Mouse (Mus musculus): ENCODE results near the gene Fmnl3. TPM values are rescaled to one million over a fixed set of nuclear protein-coding genes. Genes with fewer than 3 reads are reported as not detected.
A peak's percentile ranks its signal among the peaks of the same experiment; 100 is the strongest.
"Not testable (repeated sequence)": the region's sequence is repeated elsewhere in the genome, so short reads cannot be mapped to it uniquely, and the experiment has no call there.

Fmnl3 gene
- polyA plus RNA-seq, 1 experiment from 2014 or later, result 10.9 TPM

- Histone ChIP-seq H3K27ac (replicated peaks) (no peak overlapping the region), H3K4me1 (peaks cover 39% of the 10 kb centered on the region), H3K4me3 (no peak overlapping the region), H3K36me3 (peaks cover 26% of the 10 kb centered on the region), H3K9me3 (replicated peaks) (no peaks in the 10 kb centered on the region), H3K27me3 (ENCODE audit: low read depth, poor library complexity, severe bottlenecking) (no peaks in the 10 kb centered on the region)
- DNase-seq (ENCODE audit: low spot score), result no peak
- 91% methylated on average over 2 of the region's 2 CpGs for WGBS
Measured at GRCm38 (mm10) chr15:99397622-99398021, 27.3 kb upstream of the Fmnl3 start.

GRCm38 (mm10) chr15:99396875-99397274 is 26.6 kb upstream of the Fmnl3 start:
- no peaks in the 10 kb centered on the region for H3K9me3 ChIP-seq (replicated peaks)
- 85% methylated on average over 4 of the region's 4 CpGs for WGBS
- no peak overlapping the region for H3K27ac ChIP-seq (replicated peaks)
- peaks cover 19% of the 10 kb centered on the region for H3K36me3 ChIP-seq
- peaks cover 46% of the 10 kb centered on the region for H3K4me1 ChIP-seq
- H3K4me3 ChIP-seq, result no peak overlapping the region
- H3K27me3 ChIP-seq (ENCODE audit: low read depth, poor library complexity, severe bottlenecking), result no peaks in the 10 kb centered on the region
- DNase-seq (ENCODE audit: low spot score), result no peak

GRCm38 (mm10) chr15:99396462-99396861 is 26.2 kb upstream of the Fmnl3 start:
- no peak overlapping the region for H3K27ac ChIP-seq (replicated peaks)
- no peak overlapping the region for H3K4me3 ChIP-seq
- H3K4me1 ChIP-seq, result peaks cover 49% of the 10 kb centered on the region
- no peaks in the 10 kb centered on the region for H3K27me3 ChIP-seq (ENCODE audit: low read depth, poor library complexity, severe bottlenecking)
- WGBS, result 91% methylated on average over 1 of the region's 1 CpGs
- DNase-seq (ENCODE audit: low spot score), result no peak
- no peaks in the 10 kb centered on the region for H3K9me3 ChIP-seq (replicated peaks)
- H3K36me3 ChIP-seq, result peaks cover 15% of the 10 kb centered on the region

DNA sequence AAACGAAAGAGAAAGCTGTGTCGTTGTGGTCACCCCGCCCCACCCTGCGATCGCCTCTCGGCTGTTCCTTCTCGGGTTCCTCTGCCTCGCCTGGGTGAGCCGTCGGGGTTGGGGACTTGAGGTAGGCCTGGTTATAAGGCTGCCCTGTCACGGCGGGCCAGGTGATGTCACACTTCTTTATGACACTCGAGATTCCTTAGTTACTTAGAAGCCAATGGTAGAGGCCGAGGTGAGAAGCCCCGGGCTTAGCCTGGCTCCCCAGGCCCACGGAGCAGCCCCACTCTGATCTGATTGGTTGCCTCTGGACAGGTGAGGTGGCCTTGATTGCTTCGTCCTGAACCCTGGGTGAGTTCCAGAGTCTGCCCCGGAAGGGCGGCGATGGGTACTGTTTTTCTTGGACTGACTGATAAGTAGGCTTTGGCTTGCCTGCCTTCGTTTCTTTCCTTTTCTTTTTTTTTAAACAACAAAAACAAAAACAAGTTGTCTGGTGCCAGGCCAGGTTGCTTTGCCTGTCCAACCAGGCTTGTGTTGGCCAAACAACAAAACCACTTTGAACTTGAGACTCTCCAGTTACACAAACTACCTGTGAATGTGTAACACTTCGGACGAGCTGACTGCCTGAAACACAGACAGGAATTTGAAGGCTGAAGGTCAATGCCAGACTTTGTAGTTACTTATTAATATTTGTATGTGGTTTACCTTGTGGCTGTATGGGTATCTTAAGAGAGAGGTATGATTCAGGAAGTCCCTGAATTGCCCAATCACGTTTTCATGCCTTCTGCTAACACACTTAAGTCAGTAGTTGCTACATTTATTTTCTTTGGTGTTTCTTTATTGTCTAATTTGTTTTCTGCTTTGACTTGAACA is 23.3 kb upstream of the Fmnl3 start:
- Histone ChIP-seq H3K4me3 (peak overlapping the region; percentile 91), H3K27ac (replicated peaks) (peak overlapping the region; percentile 95), H3K27me3 (ENCODE audit: low read depth, poor library complexity, severe bottlenecking) (no peaks in the 10 kb centered on the region), H3K36me3 (no peaks in the 10 kb centered on the region), H3K4me1 (peaks cover 49% of the 10 kb centered on the region), H3K9me3 (replicated peaks) (no peaks in the 10 kb centered on the region)
- 16% methylated on average over 24 of the region's 24 CpGs for WGBS
- no peak for DNase-seq (ENCODE audit: low spot score)

DNA sequence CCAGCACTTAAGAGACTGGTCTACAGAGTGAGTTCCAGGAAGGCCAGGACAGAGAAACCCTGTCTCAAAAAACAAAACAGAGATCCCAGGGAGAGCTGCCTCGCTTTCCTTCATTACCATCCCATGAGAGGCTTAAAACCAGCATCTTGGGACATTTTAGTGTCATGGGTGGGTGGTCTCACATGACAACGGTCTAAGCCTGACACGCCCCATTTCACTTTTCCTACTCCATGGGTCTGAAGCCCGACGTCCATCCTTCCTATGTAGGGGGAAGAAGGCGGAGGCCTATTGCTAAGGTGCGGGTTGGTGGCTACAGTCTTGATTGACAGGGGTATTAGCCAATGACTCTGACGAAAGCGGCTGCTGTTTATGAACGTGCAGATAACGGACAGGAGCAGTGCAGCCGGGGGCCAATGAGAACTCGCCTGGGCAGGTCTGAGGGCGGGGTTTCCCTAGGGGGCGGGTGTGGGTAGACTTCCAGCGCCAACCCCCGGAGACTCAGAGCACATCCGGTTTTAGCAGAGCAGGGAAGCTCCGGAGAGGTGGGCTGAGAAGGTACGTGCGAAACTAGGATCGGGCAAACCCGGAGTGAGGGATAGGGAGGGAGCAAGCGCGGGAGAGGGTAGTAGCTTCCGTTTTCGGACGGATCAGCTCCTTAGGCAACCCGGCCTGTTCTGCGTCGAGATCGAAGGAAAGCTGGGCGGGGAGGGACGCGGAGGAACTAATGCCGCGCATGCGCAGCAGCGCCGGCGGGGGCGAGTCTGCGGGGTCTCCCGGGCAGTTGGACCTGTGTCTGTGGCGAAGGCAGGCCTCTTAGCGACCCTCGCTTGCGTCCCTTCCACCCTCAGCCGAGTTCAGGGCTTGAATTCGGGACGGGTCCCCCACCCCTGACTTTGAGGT is 22.5 kb upstream of the Fmnl3 start, which contains the start of gene Tmbim6:
Tmbim6 (plus strand) TSS at position 397 of the 900 bp plus-strand sequence.
- peak within 1 kb of the TSS; percentile 91 for H3K4me3 ChIP-seq
- WGBS, result under 1% methylated on average over 51 of the region's 51 CpGs

DNA sequence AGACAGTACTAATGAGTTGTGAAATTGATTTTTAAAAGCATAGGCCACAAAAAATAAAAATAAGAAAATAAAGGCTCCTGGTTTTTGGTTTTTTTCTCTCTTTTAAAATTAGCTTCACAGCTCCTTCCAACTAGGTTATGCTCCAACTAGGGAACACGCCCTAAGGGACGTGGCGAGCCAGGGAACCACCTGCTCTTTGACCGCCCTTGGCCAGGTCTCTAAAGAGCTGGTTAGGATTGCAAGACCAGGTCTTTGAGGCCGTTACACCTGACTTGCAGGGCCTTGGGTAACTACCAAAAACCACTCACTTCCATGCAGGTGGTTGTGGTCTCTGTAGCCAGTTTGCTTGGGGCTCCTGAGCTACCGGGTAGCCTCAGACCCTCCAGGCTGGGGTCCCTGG is 21.7 kb upstream of the Fmnl3 start:
- no peak for DNase-seq (ENCODE audit: low spot score)
- 84% methylated on average over 6 of the region's 6 CpGs for WGBS
- peak overlapping the region; percentile 95 for H3K27ac ChIP-seq (replicated peaks)

More for the DNA sequence above, 22.5 kb upstream of the Fmnl3 start, which contains the start of gene Tmbim6:
- Histone ChIP-seq H3K36me3 (no peaks in the 10 kb centered on the region), H3K4me1 (peaks cover 49% of the 10 kb centered on the region), H3K9me3 (replicated peaks) (no peaks in the 10 kb centered on the region), H3K27me3 (ENCODE audit: low read depth, poor library complexity, severe bottlenecking) (no peaks in the 10 kb centered on the region), H3K27ac (replicated peaks) (peak within 1 kb of the TSS; percentile 95)
- peak; percentile 99 for DNase-seq (ENCODE audit: low spot score)

DNA sequence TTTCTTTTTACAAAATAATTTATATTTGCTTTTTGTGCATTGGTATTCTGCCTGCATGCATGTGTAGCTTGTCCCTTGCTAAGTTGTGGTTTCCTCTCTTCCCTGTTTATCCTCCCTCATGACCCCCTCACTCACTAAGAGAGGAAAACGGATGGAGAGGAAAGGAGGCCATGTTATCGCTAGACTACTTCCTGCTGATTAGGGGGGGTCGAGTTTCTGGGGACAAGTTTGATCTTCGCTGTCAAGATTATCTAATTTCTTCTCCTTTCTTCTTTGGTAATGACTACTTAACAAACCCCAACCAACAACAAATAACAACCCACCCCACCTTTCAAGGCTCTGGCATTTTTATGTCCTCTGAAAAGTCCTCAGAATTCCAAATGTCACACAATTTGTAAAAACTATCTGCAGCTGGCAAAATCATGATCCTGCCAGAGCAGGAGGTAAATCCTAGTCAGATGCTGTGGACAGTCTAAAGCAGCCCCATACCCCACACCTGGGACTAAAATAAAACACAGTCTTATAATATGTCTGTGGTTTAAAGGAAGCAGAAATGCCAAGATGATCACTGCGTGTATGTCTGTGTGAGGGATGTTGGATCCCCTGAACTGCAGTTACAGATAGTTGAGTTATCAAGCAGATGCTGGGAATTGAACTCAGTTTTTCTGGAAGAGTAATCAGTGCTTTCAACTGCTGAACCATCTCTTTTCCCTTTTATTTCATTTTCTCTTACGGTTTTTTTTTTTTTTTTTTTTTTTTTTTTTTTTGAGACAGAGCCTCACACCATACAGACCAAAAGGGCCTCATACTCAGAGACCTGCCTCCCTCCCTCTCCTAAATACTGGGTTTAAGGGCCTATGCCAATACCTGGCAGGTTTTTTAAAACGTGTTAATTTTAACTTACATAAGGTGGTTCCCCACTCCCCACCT is 20.5 kb upstream of the Fmnl3 start:
- Histone ChIP-seq H3K36me3 (no peaks in the 10 kb centered on the region), H3K4me1 (peaks cover 35% of the 10 kb centered on the region), H3K9me3 (replicated peaks) (no peaks in the 10 kb centered on the region), H3K4me3 (no peak overlapping the region), H3K27me3 (ENCODE audit: low read depth, poor library complexity, severe bottlenecking) (no peaks in the 10 kb centered on the region), H3K27ac (replicated peaks) (no peak overlapping the region)
- DNase-seq (ENCODE audit: low spot score), result no peak
- WGBS, result 69% methylated on average over 7 of the region's 7 CpGs

More for the DNA sequence above, 21.7 kb upstream of the Fmnl3 start:
- H3K9me3 ChIP-seq (replicated peaks), result no peaks in the 10 kb centered on the region
- H3K27me3 ChIP-seq (ENCODE audit: low read depth, poor library complexity, severe bottlenecking), result no peaks in the 10 kb centered on the region
- H3K4me3 ChIP-seq, result peak overlapping the region; percentile 91
- peaks cover 47% of the 10 kb centered on the region for H3K4me1 ChIP-seq
- no peaks in the 10 kb centered on the region for H3K36me3 ChIP-seq

DNA sequence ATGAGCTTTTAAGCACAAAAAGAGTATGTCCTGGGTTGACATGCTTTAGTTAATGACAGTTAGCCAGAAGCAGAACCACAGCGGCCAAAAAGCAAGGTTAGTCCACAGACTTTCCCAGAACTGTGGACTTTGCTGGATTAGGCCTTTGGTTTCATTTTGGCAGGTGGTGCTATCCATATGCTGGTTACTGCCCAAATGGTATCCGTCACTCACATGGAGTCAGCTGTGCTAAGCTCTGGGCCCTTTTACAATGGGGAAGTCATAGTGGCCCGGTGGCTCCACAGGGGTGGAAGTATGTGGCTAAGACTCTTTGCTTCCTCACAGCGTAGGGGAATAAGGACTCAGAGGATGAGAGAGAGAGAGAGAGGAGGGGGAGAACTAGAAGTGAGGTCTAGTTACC is 17.7 kb upstream of the Fmnl3 start:
- H3K27ac ChIP-seq (replicated peaks), result no peak overlapping the region
- 79% methylated on average over 4 of the region's 4 CpGs for WGBS
- no peak for DNase-seq (ENCODE audit: low spot score)

GRCm38 (mm10) chr15:99386796-99387195 is 16.5 kb upstream of the Fmnl3 start:
- no peaks in the 10 kb centered on the region for H3K27me3 ChIP-seq (ENCODE audit: low read depth, poor library complexity, severe bottlenecking)
- 82% methylated on average over 3 of the region's 3 CpGs for WGBS
- no peak for DNase-seq (ENCODE audit: low spot score)
- peaks cover 3% of the 10 kb centered on the region for H3K4me1 ChIP-seq
- no peaks in the 10 kb centered on the region for H3K9me3 ChIP-seq (replicated peaks)
- H3K4me3 ChIP-seq, result no peak overlapping the region
- H3K36me3 ChIP-seq, result no peaks in the 10 kb centered on the region
- no peak overlapping the region for H3K27ac ChIP-seq (replicated peaks)

More for the DNA sequence above, 17.7 kb upstream of the Fmnl3 start:
- no peaks in the 10 kb centered on the region for H3K9me3 ChIP-seq (replicated peaks)
- no peak overlapping the region for H3K4me3 ChIP-seq
- peaks cover 10% of the 10 kb centered on the region for H3K4me1 ChIP-seq
- H3K36me3 ChIP-seq, result no peaks in the 10 kb centered on the region
- H3K27me3 ChIP-seq (ENCODE audit: low read depth, poor library complexity, severe bottlenecking), result no peaks in the 10 kb centered on the region

DNA sequence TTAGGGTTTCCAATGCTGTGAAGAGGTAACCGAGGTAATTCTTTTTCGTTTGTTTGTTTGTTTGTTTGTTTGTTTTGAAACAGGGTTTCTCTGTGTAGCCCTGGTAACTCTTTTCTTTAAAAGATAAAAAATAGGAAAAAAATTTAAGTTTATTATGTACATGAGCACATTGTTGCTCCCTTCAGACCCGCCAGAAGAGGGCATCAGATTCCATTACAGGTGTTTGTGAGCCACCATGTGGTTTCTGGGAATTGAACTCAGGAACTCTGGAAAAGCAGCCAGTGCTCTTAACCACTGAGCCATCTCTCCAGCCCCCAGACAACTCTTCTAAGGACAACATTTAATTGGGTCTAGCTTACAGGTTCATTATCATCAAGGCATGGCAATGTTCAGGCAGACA is 15.8 kb upstream of the Fmnl3 start:
- not testable (repeated sequence) for H3K4me1 ChIP-seq; H3K27ac ChIP-seq (replicated peaks); H3K9me3 ChIP-seq (replicated peaks); H3K4me3 ChIP-seq; H3K27me3 ChIP-seq (ENCODE audit: low read depth, poor library complexity, severe bottlenecking); DNase-seq (ENCODE audit: low spot score); H3K36me3 ChIP-seq
- WGBS, result 72% methylated on average over 3 of the region's 3 CpGs

- Histone ChIP-seq H3K4me1 (no peaks in the 10 kb centered on the region), H3K9me3 (replicated peaks) (no peaks in the 10 kb centered on the region), H3K27ac (replicated peaks) (no peak overlapping the region), H3K36me3 (no peaks in the 10 kb centered on the region), H3K4me3 (no peak overlapping the region), H3K27me3 (ENCODE audit: low read depth, poor library complexity, severe bottlenecking) (no peaks in the 10 kb centered on the region)
- 77% methylated on average over 6 of the region's 6 CpGs for WGBS
- DNase-seq (ENCODE audit: low spot score), result no peak
Measured at GRCm38 (mm10) chr15:99384071-99384470, 13.8 kb upstream of the Fmnl3 start.

GRCm38 (mm10) chr15:99382893-99383292 is 12.6 kb upstream of the Fmnl3 start:
- no peak overlapping the region for H3K4me3 ChIP-seq
- H3K27me3 ChIP-seq (ENCODE audit: low read depth, poor library complexity, severe bottlenecking), result no peaks in the 10 kb centered on the region
- DNase-seq (ENCODE audit: low spot score), result no peak
- no peak overlapping the region for H3K27ac ChIP-seq (replicated peaks)
- H3K9me3 ChIP-seq (replicated peaks), result 0 out of 2 replicates have a peak, but pooled peaks cover 4% of the 10 kb centered on the region
- no peaks in the 10 kb centered on the region for H3K36me3 ChIP-seq
- H3K4me1 ChIP-seq, result no peaks in the 10 kb centered on the region

Measured in midbrain, embryonic 10.5 days (tissue).